Mouse (Mus musculus) limb, embryonic 11.5 days (tissue): Measurements from ENCODE around the gene Helb. TPM values are rescaled to one million over a fixed set of nuclear protein-coding genes. Genes with fewer than 3 reads are reported as not detected.

ENCODE experiments used
- ATAC-seq: fragments of 200-750 bp; cut with Nextera tagmentation; 2 replicates; pipeline ENCODE4 v1.8.0; 2017; ENCODE audit warnings: low read depth; ENCODE audit not compliant: insufficient number of reproducible peaks, low FRiP score, low TSS enrichment
- DNase-seq: peaks from one replicate; pipeline ENCODE4 v3.0.0-alpha.2; 2015; ENCODE audit warnings: low spot score
- H3K27ac ChIP-seq: fragments of 300-500 bp; sonication (generic); replicated peaks from 2 replicates; pipeline ENCODE4 v1.5.1; 2014; ENCODE audit warnings: low read depth, mild to moderate bottlenecking, low read length
- H3K27me3 ChIP-seq: fragments of 300-500 bp; sonication (generic); 2 replicates; pipeline ENCODE4 v1.6.1; 2014; ENCODE audit warnings: mild to moderate bottlenecking, low read length, mixed read lengths; ENCODE audit not compliant: control insufficient read depth, insufficient read depth
- H3K36me3 ChIP-seq: fragments of 300-500 bp; sonication (generic); 2 replicates; pipeline ENCODE4 v1.6.1; 2014; ENCODE audit warnings: mild to moderate bottlenecking, low read length, moderate library complexity, mixed read lengths; ENCODE audit not compliant: control insufficient read depth, insufficient read depth
- H3K4me1 ChIP-seq: fragments of 300-500 bp; sonication (generic); 2 replicates; pipeline ENCODE4 v1.6.1; 2014; ENCODE audit warnings: low read length, mixed read lengths; ENCODE audit not compliant: control insufficient read depth, insufficient read depth
- H3K4me2 ChIP-seq: fragments of 300-500 bp; sonication (generic); 2 replicates; pipeline ENCODE4 v1.6.1; 2014; ENCODE audit warnings: low read depth, mild to moderate bottlenecking, moderate library complexity; ENCODE audit not compliant: severe bottlenecking
- H3K4me3 ChIP-seq: fragments of 300-500 bp; sonication (generic); 2 replicates; pipeline ENCODE4 v1.5.1; 2014; ENCODE audit warnings: low read depth, low read length
- H3K9ac ChIP-seq: fragments of 300-500 bp; sonication (generic); 2 replicates; pipeline ENCODE4 v1.6.1; 2014; ENCODE audit warnings: mild to moderate bottlenecking, low read length
- H3K9me3 ChIP-seq: fragments of 300-500 bp; sonication (generic); 2 replicates; pipeline ENCODE4 v1.6.1; 2016; ENCODE audit warnings: low read length; ENCODE audit not compliant: control insufficient read depth
- WGBS: fragments of 180-500 bp; shearing (Covaris S2); extraction: QIAGEN DNeasy Blood & Tissue Kit; methylation state at CpG from one replicate; pipeline ENCODE4 v1.1.7; 2014; 5-methylcytosine and 5-hydroxymethylcytosine counted together
- polyA plus RNA-seq: library from polyadenylated mRNA; unstranded; fragments of >200 nt; fragmentation: Nextera tagmentation; extraction: Ambion mirVana; gene quantifications from 2 replicates; pipeline ENCODE4 v1.2.1, GENCODE M21; 2014

Helb gene
- polyA plus RNA-seq, 1 experiment from 2014 or later = 5.5 TPM

- no peaks in the 10 kb centered on the region for H3K36me3 ChIP-seq
- no peaks in the 10 kb centered on the region for H3K9me3 ChIP-seq
- whole genome bisulfite sequencing = 69% methylated on average over 16 of the region's 16 CpGs
- H3K4me2 ChIP-seq = no peak overlapping the region
- no peak overlapping the region for H3K9ac ChIP-seq
- no peaks in the 10 kb centered on the region for H3K27me3 ChIP-seq
- H3K27ac ChIP-seq = no peak overlapping the region
- ATAC-seq (no peak), DNase-seq (peak; percentile 64)
- H3K4me1 ChIP-seq = peaks cover 6% of the 10 kb centered on the region; the same call in 1 of the 2 replicates
- H3K4me3 ChIP-seq = no peak overlapping the region
Observed at GRCm38 (mm10) chr10:120130621-120131020, 17.8 kb upstream of the Helb start.

DNA sequence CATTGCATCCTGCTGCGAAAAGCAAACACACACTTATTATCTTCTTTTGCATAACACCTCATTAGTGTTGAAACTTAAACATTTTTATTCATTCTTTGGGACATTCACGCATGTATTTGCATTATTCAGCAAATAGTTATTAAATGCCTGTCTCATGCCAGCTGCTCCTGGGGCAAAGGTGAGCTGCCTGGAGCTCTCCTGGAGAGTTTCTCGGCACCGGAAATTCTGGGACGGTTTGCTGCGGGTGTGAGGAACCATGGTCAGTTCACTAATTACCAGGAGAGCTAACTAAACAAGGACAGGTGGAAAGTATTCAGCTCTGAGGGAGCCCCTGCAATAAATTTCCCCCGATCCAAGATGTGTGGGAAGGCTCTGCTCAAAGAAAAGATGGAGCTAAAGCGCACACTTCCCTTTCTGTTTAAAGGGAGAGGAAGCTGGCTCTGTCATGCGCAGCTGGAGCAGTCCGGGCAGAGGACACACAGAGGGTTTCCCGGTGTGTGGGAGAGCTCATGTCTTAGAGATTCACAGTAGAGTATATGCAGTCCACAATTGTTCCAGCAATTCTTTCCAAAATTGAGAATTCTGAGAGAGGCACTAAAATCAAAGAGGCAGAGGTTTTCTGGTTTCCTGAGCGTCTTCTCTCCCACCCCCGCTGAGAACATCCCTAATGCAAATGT, 16.0 kb upstream of the Helb start:
- no peaks in the 10 kb centered on the region for H3K9me3 ChIP-seq

DNA sequence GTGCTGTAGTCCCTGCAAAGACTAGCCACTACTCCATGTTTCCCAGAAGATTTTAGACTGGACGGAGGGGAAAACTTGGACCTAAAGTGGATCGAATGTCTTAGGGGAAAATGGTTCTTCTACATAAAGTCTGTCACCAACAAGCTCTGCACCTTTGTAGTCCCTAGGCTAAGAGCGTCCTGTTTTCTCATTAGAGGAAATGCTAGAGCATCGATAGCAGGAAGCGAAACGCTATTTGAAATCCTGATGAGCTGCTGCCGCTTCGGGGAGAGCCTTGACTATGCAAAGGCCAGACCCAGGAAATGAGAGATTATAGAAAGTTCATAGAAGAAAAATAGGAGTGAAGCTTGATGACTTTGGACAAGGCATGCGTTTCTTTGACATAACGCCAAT, 12.7 kb upstream of the Helb start:
- WGBS = 72% methylated on average over 10 of the region's 10 CpGs
- no peak for ATAC-seq
- no peaks in the 10 kb centered on the region for H3K9me3 ChIP-seq
- no peak for DNase-seq
- H3K9ac ChIP-seq = no peak overlapping the region
- H3K27ac ChIP-seq = no peak overlapping the region
- no peaks in the 10 kb centered on the region for H3K36me3 ChIP-seq
- H3K4me1 ChIP-seq = no peaks in the 10 kb centered on the region
- no peak overlapping the region for H3K4me2 ChIP-seq
- H3K4me3 ChIP-seq = no peak overlapping the region
- no peaks in the 10 kb centered on the region for H3K27me3 ChIP-seq

More for the DNA sequence above, 16.0 kb upstream of the Helb start:
- Histone ChIP-seq H3K4me1 (peaks cover 5% of the 10 kb centered on the region; the same call in 1 of the 2 replicates), H3K27me3 (no peaks in the 10 kb centered on the region), H3K36me3 (no peaks in the 10 kb centered on the region), H3K27ac (no peak overlapping the region), H3K4me2 (no peak overlapping the region), H3K9ac (no peak overlapping the region), H3K4me3 (no peak overlapping the region)
- 35% methylated on average over 13 of the region's 13 CpGs for WGBS
- DNase-seq = no peak
- ATAC-seq = no peak

GRCm38 (mm10) chr10:120124801-120125464, 12.1 kb upstream of the Helb start:
- no peak overlapping the region for H3K27ac ChIP-seq
- 52% methylated on average over 7 of the region's 7 CpGs for WGBS
- no peaks in the 10 kb centered on the region for H3K9me3 ChIP-seq
- H3K4me1 ChIP-seq = no peaks in the 10 kb centered on the region
- DNase-seq (peak; percentile 89), ATAC-seq (no peak)
- H3K36me3 ChIP-seq = no peaks in the 10 kb centered on the region
- no peak overlapping the region for H3K4me2 ChIP-seq
- H3K9ac ChIP-seq = no peak overlapping the region
- no peak overlapping the region for H3K4me3 ChIP-seq
- no peaks in the 10 kb centered on the region for H3K27me3 ChIP-seq

- DNase-seq (no peak), ATAC-seq (no peak)
- Histone ChIP-seq H3K36me3 (no peaks in the 10 kb centered on the region), H3K27ac (no peak overlapping the region), H3K4me1 (no peaks in the 10 kb centered on the region), H3K27me3 (no peaks in the 10 kb centered on the region), H3K9me3 (no peaks in the 10 kb centered on the region), H3K9ac (no peak overlapping the region), H3K4me2 (no peak overlapping the region), H3K4me3 (no peak overlapping the region)
- WGBS = 90% methylated on average over 3 of the region's 3 CpGs
Observed at GRCm38 (mm10) chr10:120123721-120124120, 10.9 kb upstream of the Helb start.

DNA sequence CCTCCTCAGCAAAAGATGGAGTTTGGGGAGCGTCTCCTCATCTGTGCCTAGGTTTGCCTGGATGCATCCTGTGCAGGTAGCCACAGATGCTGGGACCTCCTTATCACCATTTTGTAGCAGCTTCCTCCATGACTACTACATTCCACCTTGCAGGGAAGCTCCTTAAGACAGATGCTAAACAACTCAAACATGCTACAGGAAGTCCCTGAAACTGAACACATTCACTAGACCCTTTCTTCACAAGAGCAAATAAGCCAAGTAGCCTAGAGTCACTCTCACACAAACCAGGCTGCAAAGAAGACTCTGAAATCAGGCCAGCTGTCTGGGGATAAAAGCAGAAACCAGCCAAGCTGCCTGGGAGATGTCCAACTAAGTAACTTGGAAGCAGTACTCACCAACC, 2.5 kb upstream of the Helb start:
- H3K9ac ChIP-seq = no peak overlapping the region
- H3K4me2 ChIP-seq = no peak overlapping the region
- no peak overlapping the region for H3K4me3 ChIP-seq
- no peaks in the 10 kb centered on the region for H3K27me3 ChIP-seq
- DNase-seq (no peak), ATAC-seq (no peak)
- H3K4me1 ChIP-seq = peaks cover 3% of the 10 kb centered on the region; the same call in 1 of the 2 replicates
- no peak overlapping the region for H3K27ac ChIP-seq
- no peaks in the 10 kb centered on the region for H3K9me3 ChIP-seq
- no peaks in the 10 kb centered on the region for H3K36me3 ChIP-seq
- 98% methylated on average over 1 of the region's 1 CpGs for WGBS

- no peak for DNase-seq
- ATAC-seq = no peak
- no peak overlapping the region for H3K4me2 ChIP-seq
- H3K36me3 ChIP-seq = no peaks in the 10 kb centered on the region
- H3K4me3 ChIP-seq = no peak overlapping the region
- H3K9ac ChIP-seq = no peak overlapping the region
- H3K9me3 ChIP-seq = no peaks in the 10 kb centered on the region
- H3K27me3 ChIP-seq = no peaks in the 10 kb centered on the region
- peaks cover 3% of the 10 kb centered on the region; the same call in 1 of the 2 replicates for H3K4me1 ChIP-seq
- 49% methylated on average over 7 of the region's 7 CpGs for WGBS
- no peak overlapping the region for H3K27ac ChIP-seq
Observed at GRCm38 (mm10) chr10:120114493-120114892, 1.7 kb upstream of the Helb start.

- WGBS = 78% methylated on average over 6 of the region's 6 CpGs
- Histone ChIP-seq H3K4me3 (no peak overlapping the region), H3K4me2 (no peak overlapping the region), H3K9me3 (no peaks in the 10 kb centered on the region), H3K4me1 (peaks cover 3% of the 10 kb centered on the region; the same call in 1 of the 2 replicates), H3K27me3 (no peaks in the 10 kb centered on the region), H3K27ac (no peak overlapping the region), H3K9ac (no peak overlapping the region), H3K36me3 (no peaks in the 10 kb centered on the region)
- ATAC-seq (no peak), DNase-seq (no peak)
Observed at GRCm38 (mm10) chr10:120113980-120114379, 1.2 kb upstream of the Helb start.
